Mouse (Mus musculus) adrenal gland, adult 18-20 months (tissue): ENCODE measurements around the gene Sall4. TPM values are rescaled to one million over a fixed set of nuclear protein-coding genes. Genes with fewer than 3 reads are reported as not detected.

Experiments
- total RNA-seq, 2 experiments: library from RNA; stranded (reverse); gene quantifications; 1 replicate in 1 of 2; 2 replicates in 1 of 2; pipeline ENCODE4 v1.2.3; 2021

Gene Sall4
- total RNA-seq, 2 experiments from 2014 or later = not detected

Other genes with a start within 250 kb of the Sall4 start
- 1 to 10 TPM; 2.8 to 3.7 TPM for gene Nfatc2, start 166.3 kb downstream of the Sall4 start, total RNA-seq
- gene Atp9a, start 25.5 kb downstream of the Sall4 start, total RNA-seq = 100 to 1,000 TPM in 1 of 2 experiments, 10 to 100 TPM in 1; 74.1 to 115 TPM
- gene Zfp64, start 187.6 kb upstream of the Sall4 start, total RNA-seq = 10 to 100 TPM; 13.6 to 15.0 TPM